Mouse (Mus musculus) brain, embryonic 14.5 days (tissue): ENCODE results near the gene Dnajc5g.

Source experiments
- CTCF ChIP-seq: fragments of 200-500 bp; IDR thresholded peaks from 2 replicates; pipeline ENCODE4 v1.5.1; 2012; ENCODE audit warnings: inconsistent platforms, mild to moderate bottlenecking, moderate library complexity, borderline replicate concordance; ENCODE audit not compliant: insufficient read depth, insufficient read length; ENCODE audit errors: extremely low read depth
- POLR2A ChIP-seq: fragments of 200-500 bp; IDR thresholded peaks from 2 replicates; pipeline ENCODE4 v1.6.1; 2012; ENCODE audit warnings: mild to moderate bottlenecking, inconsistent platforms, borderline replicate concordance; ENCODE audit not compliant: poor library complexity, insufficient read depth, insufficient read length, severe bottlenecking; ENCODE audit errors: extremely low read depth

GRCm38 (mm10) chr5:31076346-31076745, 29.7 kb upstream of the Dnajc5g start:
- TF ChIP-seq POLR2A (no peak), CTCF (no peak)
